Mouse (Mus musculus) thymus, adult 2 months (tissue): ENCODE measurements around the gene Dll1. TPM values are rescaled to one million over a fixed set of nuclear protein-coding genes. Genes with fewer than 3 reads are reported as not detected.

Experiments
- DNase-seq: peaks from one replicate; pipeline ENCODE4 v3.0.0; 2021
- H3K27ac ChIP-seq: fragments of 200-500 bp; 2 replicates; pipeline ENCODE4 v1.5.1; 2012; ENCODE audit warnings: low read length, control low read depth; ENCODE audit not compliant: control insufficient read depth, insufficient read depth
- H3K27me3 ChIP-seq: fragments of 200-500 bp; 2 replicates; pipeline ENCODE4 v1.6.1; 2012; ENCODE audit warnings: mild to moderate bottlenecking, low read length, moderate library complexity, mixed read lengths; ENCODE audit not compliant: control insufficient read depth, insufficient read depth
- H3K36me3 ChIP-seq: fragments of 200-500 bp; 2 replicates; pipeline ENCODE4 v1.6.1; 2012; ENCODE audit warnings: mild to moderate bottlenecking, low read length, moderate library complexity; ENCODE audit not compliant: control insufficient read depth, insufficient read depth
- H3K4me1 ChIP-seq: fragments of 200-500 bp; replicated peaks from 2 replicates; pipeline ENCODE4 v1.6.1; 2012; ENCODE audit warnings: low read length; ENCODE audit not compliant: control insufficient read depth, insufficient read depth
- H3K4me3 ChIP-seq: fragments of 200-500 bp; 2 replicates; pipeline ENCODE4 v1.5.1; 2012; ENCODE audit warnings: mild to moderate bottlenecking, low read length, control low read depth, moderate library complexity; ENCODE audit not compliant: control insufficient read depth, insufficient read depth
- CTCF ChIP-seq: fragments of 200-500 bp; IDR thresholded peaks from 2 replicates; pipeline ENCODE4 v1.5.1; 2012; ENCODE audit warnings: mild to moderate bottlenecking, control low read depth, low read length, moderate library complexity, borderline replicate concordance; ENCODE audit not compliant: control insufficient read depth, poor library complexity, insufficient read depth; ENCODE audit errors: extremely low read depth
- POLR2A ChIP-seq: fragments of 200-500 bp; IDR thresholded peaks from 2 replicates; pipeline ENCODE4 v1.6.1; 2012; ENCODE audit warnings: mild to moderate bottlenecking, low read length, control low read depth, moderate library complexity; ENCODE audit not compliant: control insufficient read depth, poor library complexity, insufficient read depth; ENCODE audit errors: extremely low read depth
- WGBS: fragments of 180-500 bp; shearing (Covaris S2); methylation state at CpG from one replicate; pipeline ENCODE4 v1.1.7; 2018; 5-methylcytosine and 5-hydroxymethylcytosine counted together
- polyA plus RNA-seq: library from polyadenylated mRNA; depleted of rRNA; stranded (reverse); fragments of >200 nt; gene quantifications from 2 replicates; pipeline ENCODE4 v1.2.3, GENCODE M21; 2012

The Dll1 gene
- polyA plus RNA-seq, 1 experiment, result 9.8 TPM

- Histone ChIP-seq H3K4me3 (no peak overlapping the region), H3K4me1 (no peaks in the 10 kb centered on the region), H3K27me3 (no peaks in the 10 kb centered on the region), H3K27ac (no peak overlapping the region), H3K36me3 (no peaks in the 10 kb centered on the region)
- WGBS, result 84% methylated on average over 3 of the region's 3 CpGs
- no peak for TF ChIP-seq CTCF
- TF ChIP-seq POLR2A, result no peak
- no peak for DNase-seq
Observed at GRCm38 (mm10) chr17:15357071-15357470, 19.6 kb downstream of the Dll1 start.

DNA sequence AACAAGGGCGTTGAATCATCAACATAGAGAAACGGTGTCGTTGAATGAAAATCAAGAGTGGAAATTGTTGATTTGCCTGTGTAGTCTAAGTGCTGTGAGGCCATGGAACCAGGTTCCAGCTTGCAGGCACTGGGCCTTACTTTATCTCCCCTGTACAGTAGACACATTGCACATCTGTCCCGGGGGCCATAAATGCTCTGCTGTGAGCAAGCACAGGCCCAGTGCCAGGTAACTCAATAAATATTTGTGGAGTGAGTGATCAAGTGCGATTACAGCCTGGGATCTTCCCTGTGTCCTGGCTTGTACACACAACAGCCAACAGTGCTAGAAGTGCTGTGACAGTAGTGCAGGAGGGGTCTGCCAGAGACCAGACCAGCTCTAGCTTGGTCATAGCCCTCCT is 20.1 kb downstream of the Dll1 start:
- no peaks in the 10 kb centered on the region for H3K4me1 ChIP-seq
- no peak overlapping the region for H3K27ac ChIP-seq
- H3K27me3 ChIP-seq, result no peaks in the 10 kb centered on the region
- H3K4me3 ChIP-seq, result no peak overlapping the region
- TF ChIP-seq POLR2A (no peak), CTCF (no peak)
- DNase-seq, result no peak
- WGBS, result 94% methylated on average over 5 of the region's 5 CpGs
- H3K36me3 ChIP-seq, result no peaks in the 10 kb centered on the region

- no peak overlapping the region for H3K4me3 ChIP-seq
- H3K4me1 ChIP-seq, result no peaks in the 10 kb centered on the region
- no peaks in the 10 kb centered on the region for H3K36me3 ChIP-seq
- TF ChIP-seq CTCF (no peak), POLR2A (no peak)
- WGBS, result 95% methylated on average over 3 of the region's 3 CpGs
- H3K27ac ChIP-seq, result no peak overlapping the region
- H3K27me3 ChIP-seq, result no peaks in the 10 kb centered on the region
- DNase-seq, result no peak
Observed at GRCm38 (mm10) chr17:15355072-15355471, 21.6 kb downstream of the Dll1 start.

DNA sequence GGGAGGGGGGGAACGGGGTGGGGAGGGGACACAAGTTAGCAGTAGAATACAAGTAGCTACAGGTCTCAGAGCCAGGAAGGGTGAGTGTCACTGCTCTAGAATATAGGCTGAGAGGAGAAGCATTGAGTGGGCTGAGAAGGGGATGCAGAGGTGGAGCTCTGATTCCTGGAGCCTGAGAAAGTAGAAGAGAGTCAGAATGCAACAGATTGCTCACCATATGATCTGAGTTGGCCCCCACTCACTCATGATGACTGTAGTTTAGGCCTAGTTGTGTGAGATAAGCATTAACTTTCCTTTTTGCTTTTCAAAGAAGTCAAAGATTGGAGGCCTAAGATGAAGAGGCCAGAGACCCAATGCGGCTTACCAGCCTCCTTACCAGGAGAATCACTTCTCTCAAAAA is 22.7 kb downstream of the Dll1 start:
- WGBS, result 83% methylated on average over 2 of the region's 2 CpGs
- Histone ChIP-seq H3K4me1 (no peaks in the 10 kb centered on the region), H3K27ac (no peak overlapping the region), H3K4me3 (no peak overlapping the region), H3K36me3 (no peaks in the 10 kb centered on the region), H3K27me3 (no peaks in the 10 kb centered on the region)
- TF ChIP-seq CTCF (no peak), POLR2A (no peak)
- no peak for DNase-seq

- TF ChIP-seq CTCF (no peak), POLR2A (no peak)
- Histone ChIP-seq H3K27ac (no peak overlapping the region), H3K4me3 (no peak overlapping the region)
Observed at GRCm38 (mm10) chr17:15352869-15353610, 23.6 kb downstream of the Dll1 start.

GRCm38 (mm10) chr17:15350152-15350551 is 26.5 kb downstream of the Dll1 start:
- DNase-seq, result no peak
- Histone ChIP-seq H3K4me1 (no peaks in the 10 kb centered on the region), H3K4me3 (no peak overlapping the region), H3K36me3 (no peaks in the 10 kb centered on the region), H3K27me3 (no peaks in the 10 kb centered on the region), H3K27ac (no peak overlapping the region)
- WGBS, result 96% methylated on average over 2 of the region's 2 CpGs
- no peak for TF ChIP-seq CTCF
- TF ChIP-seq POLR2A, result no peak

More at GRCm38 (mm10) chr17:15352869-15353610, 23.6 kb downstream of the Dll1 start:
- WGBS, result 62% methylated on average over 10 of the region's 10 CpGs
- H3K27me3 ChIP-seq, result no peaks in the 10 kb centered on the region
- H3K36me3 ChIP-seq, result no peaks in the 10 kb centered on the region
- no peak for DNase-seq
- H3K4me1 ChIP-seq, result no peaks in the 10 kb centered on the region

- no peaks in the 10 kb centered on the region for H3K36me3 ChIP-seq
- TF ChIP-seq POLR2A, result no peak
- TF ChIP-seq CTCF, result no peak
- no peaks in the 10 kb centered on the region for H3K4me1 ChIP-seq
- H3K27ac ChIP-seq, result no peak overlapping the region
- WGBS, result 85% methylated on average over 14 of the region's 14 CpGs
- H3K4me3 ChIP-seq, result no peak overlapping the region
- DNase-seq, result no peak
- H3K27me3 ChIP-seq, result no peaks in the 10 kb centered on the region
Observed at GRCm38 (mm10) chr17:15343071-15343822, 33.4 kb downstream of the Dll1 start.
